Mouse (Mus musculus): Measurements from ENCODE around the gene Rtn4r.

Gene Rtn4r

DNA sequence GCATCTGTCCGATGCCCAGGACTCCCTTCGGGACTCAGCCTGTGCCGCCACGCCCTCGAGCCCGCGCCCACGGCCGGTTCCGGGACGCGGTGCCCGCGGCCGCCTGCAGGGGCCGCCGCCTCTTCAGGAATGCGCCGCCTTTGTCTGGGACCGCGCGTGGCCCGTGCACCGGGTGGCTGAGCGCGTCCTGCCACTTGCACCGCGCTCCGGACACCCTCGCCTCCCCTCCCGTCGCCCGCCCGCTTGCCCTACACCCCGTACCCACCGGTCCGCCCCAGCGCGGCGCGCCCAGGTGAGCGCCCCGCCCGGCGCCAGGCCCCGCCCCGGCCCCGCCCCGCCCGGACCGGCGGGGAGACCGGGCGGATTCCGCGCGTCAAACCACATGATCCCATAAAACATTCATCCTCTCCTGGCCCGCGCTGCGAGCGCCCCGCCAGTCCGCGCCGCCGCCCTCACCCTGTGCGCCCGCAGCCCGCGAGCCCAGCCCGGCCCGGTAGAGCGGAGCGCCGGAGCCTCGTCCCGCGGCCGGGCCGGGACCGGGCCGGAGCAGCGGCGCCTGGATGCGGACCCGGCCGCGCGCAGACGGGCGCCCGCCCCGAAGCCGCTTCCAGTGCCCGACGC lies at the start of gene Rtn4r:
Rtn4r (plus strand) TSS at position 402 of the 621 bp plus-strand sequence.
- DNase-seq (ENCODE audit: extremely low spot score, low read depth, low spot score), result no peak

DNA sequence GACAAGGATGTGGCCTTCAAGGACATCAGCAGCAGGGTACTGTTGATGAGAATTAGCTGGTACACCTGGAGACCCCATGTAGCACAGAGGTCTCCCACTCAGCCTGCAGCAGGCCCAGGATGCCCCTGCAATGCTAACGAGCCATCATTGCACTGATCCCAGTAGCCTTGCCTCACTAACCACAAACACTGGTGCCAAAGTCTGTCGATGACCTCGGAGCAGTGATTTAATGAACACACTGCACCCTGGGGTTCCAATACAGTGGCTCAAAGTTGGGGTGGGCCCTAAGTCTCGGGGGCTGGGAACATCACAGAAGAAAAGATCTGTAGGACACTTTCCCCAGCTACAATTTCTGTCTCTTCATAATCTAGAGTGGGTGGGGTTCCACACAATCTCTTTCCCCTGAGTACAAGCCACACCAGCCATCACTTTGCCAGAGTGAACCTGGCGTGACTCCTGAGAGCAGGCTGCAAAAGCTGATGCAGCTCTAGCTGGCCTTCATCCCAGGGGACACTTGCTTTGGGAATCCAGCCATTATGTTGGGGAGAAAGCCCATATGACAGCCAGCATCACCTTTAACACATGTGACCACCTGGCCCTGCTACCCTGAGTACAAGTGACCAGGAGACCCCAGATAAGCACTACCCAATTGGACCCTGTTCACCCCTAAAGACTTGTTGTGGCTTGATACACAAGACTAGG lies 49.0 kb upstream of the Rtn4r start:
- no peak for DNase-seq (ENCODE audit: extremely low spot score, low read depth, low spot score)

DNA sequence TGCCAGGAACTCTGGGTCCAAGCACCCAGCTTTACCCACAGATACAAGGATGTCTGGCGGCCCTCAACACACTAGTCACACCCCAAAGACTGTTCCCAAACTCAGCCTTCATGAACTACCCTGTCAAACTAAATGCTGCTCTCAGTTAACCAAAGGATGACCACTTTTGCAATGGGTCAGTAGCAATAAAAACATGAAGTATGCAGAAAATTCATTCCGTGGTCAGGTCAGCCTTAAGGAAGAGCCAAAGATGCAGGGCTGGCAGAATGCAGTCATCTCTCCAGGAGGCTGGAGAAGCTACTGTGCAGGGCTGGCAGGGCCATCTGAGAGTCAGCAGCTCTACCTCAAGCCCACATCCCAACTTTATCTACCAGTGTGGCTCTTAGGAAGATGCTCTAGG lies 48.1 kb upstream of the Rtn4r start:
- DNase-seq (ENCODE audit: extremely low spot score, low read depth, low spot score), result no peak

DNA sequence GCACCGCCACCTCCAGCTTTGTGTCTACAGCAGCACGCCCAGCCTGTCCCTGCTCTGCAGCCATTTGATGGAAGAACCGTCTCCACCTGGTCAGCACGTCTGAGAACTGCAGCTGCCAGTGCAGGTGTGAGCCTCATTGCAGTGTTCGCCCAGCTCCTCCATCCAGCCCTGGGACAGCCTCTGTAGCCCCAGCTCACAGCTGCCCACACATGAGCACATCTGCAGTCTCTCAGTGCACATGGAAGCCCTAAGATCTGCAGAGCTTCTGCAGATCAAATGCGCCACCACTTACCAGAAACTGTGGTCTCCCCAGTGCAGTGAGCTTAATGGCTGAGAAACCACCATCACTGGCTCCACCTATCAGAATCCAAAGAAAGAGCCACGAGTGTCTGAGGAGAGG lies 47.3 kb upstream of the Rtn4r start:
- DNase-seq (ENCODE audit: extremely low spot score, low read depth, low spot score), result no peak

DNA sequence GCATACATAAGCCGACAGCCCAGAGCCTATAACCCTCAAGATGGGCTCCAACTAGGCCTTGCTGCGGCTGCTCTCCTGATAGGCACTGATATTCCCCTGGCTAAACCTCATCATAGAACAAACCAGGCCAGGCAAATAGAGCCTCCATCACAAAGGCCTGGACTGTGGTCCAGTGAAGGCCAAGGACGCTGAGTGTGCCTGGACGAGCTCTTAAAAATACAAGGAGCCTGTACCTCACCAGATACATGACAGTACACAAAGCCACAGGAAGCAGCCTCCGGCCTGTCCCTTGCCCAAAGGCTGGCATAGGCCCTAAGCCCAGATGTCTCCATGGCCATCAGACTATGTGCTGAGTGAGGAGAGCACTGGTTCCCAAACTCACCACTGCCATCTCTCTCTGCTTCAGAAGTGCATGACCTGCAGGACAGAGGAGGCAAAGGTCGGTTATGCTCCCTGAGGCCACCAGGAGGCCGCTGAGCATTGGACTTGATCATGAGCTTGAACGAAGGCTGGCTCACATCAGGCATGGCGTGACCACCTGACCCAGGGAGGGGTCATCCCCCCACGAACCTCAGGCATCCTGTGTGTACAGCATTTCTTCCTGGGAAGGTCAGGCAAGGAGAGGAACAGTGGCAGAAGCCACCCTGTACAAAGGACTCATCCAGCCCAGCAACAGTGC lies 46.2 kb upstream of the Rtn4r start:
- no peak for DNase-seq (ENCODE audit: extremely low spot score, low read depth, low spot score)

DNA sequence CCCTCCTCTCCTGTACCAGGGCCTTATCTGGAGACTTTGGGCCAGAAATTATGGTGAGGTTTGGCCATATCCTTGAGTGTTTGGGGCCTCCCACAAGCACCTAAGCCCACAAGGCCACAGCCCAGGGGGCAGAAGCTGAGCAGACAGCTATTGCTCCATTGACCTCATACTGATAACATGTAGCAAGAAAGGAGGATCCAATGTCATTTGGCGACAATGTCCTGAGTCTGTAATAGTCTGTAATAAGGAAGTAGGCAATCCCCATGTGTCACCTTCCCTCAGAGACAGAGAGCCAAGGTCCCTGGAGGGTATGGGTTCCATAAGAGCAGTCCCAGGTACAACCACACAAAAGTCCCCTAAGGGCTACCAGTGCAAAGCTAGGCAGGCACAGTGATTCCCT lies 45.2 kb upstream of the Rtn4r start:
- DNase-seq (ENCODE audit: extremely low spot score, low read depth, low spot score), result no peak

DNA sequence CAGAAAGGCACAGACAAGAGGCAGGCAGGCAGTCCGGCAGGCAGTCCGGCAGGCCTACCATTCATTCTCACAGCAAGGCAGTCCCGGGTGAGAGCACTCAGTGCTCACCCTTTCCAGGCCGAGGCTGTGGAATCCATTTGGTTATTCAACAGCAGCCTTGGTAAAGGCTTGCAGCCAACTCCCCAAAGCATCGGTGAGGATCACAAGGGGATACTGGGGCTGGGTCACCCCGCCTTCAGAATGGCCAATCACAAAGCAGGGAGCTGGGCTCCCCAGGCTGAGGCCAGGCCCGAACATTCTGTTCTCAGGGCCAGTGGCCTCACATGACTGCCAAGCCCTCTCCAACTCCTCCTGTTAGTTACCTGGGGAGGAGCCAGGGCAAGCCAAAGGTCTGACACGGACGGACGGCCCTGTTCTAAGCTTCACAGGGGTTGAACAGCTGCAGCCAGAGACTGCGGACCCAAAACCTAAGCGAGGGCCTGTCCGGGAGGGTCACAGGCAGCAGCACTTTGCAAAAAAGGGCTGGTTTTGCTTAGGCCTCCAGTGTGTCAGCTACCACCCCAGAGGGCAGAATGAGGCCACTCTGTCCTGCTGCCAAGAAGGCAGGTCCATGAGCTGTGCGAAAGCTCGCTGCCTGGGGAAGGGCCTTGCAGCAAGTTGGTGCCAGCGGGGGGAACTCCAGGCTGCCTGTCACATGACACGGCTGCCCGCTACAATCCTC lies 44.1 kb upstream of the Rtn4r start:
- no peak for DNase-seq (ENCODE audit: extremely low spot score, low read depth, low spot score)

DNA sequence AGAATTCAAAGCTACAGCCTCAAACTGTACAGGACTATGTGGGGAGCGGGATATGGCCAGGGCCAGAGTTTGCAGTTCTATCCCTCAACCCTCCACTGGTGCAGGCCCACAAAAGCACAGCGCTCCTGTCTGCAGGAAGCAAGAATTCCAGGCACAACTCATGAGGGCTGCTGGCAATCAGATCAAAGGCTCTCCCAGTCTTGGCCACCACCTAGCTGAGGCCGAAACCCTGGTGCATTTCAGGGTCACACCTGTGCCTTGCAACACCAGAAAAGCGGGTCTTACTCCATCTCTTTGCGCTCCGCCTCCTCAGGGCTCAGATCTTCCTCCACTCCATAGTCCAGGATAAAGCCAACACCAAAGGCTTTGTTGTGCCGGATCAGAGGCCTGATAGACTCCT lies 43.2 kb upstream of the Rtn4r start:
- DNase-seq (ENCODE audit: extremely low spot score, low read depth, low spot score), result no peak

DNA sequence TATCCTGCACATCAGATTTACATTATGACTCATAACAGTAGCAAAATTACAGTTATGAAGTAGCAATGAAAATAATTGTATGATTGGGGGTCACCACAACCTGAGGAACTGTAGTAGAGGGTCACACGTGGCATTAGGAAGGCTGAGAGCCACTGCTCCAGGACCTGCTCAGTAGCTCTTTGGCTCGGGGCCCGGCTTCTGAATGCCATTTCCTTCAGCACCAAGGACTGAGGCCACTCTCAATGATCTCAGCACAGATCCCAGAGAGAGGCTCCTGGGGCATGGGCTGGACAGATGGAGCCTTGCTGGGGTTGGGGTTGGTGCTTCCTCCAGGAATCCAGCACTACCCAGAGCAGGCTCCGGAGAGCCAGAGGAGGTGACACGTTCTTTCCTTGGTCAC lies 40.3 kb upstream of the Rtn4r start:
- no peak for DNase-seq (ENCODE audit: extremely low spot score, low read depth, low spot score)

DNA sequence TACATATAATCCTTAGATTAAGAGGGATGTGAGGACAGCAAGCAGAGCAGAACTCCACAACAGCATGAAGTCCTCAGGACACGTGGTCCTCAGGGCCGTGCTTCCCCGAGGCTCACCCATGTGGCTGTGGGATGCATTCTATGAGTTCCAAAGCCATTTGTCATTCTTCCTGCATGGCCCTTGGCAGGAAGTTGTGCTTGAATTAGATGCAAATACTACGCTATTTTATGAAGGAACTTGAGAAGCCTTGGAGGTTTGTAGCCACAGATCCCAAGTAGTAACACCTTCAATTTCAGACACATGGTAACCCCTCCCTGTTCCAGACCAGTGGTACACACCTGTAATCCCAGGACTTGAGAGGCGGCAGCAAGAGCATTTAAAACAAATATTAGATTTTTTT lies 31.1 kb upstream of the Rtn4r start:
- DNase-seq (ENCODE audit: extremely low spot score, low read depth, low spot score), result no peak

DNA sequence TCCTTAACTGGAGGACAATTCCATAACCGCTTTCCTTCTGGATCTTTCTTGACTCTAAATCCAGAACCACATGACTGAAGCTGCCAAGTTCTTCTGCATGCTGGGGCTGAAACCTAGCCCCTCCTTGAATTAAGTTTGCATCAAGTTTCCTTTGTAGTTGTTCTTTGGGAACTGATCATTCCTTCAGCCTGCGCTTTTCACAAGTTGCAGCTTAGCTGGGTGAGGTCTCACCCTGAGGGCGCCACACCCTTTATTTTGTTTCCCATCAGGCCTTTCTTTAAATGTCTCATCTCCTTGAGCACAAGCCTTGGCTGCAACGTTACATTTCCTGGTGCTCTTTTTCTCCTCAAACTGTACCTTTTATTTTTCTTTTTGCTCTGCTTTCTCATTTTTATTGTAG lies 24.6 kb upstream of the Rtn4r start:
- no peak for DNase-seq (ENCODE audit: extremely low spot score, low read depth, low spot score)

DNA sequence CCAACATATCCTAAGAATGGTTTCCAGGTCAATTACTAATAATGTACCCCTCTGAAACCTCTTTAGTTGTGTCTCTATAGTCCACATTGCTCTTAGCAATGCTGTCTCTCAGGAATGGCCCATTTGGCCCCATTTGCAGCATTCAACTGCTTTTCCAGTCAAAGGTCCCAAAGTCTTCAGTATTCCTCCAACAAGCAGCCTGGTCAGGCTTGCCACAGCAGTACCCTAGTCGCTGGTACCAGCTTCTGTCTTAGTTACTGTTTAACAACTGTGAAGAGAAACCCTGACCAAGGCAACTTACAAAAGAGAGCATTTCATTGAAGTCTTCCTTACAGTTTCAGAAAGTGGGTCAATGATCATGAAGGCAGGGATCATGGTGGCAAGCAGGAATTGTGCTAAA lies 24.1 kb upstream of the Rtn4r start:
- no peak for DNase-seq (ENCODE audit: extremely low spot score, low read depth, low spot score)

DNA sequence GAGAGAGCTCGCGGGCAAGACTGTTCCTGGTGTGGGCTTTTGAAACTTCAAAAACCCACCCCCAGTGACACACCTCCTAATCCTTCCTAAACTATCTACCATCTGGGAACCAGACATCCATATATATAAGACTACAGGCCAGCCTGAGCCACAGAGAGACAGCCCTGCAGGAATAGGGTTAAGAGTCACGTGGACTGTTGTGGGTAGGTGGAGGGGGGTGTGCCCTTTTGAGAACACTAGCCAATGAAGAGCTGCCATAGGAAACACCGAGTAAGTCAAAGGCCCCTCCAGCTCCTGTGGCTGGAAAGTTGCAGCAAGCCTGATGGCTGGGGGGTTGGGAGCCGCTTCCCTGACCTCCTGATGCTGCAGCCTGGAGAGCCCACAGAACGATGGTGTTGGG lies 23.6 kb upstream of the Rtn4r start:
- no peak for DNase-seq (ENCODE audit: extremely low spot score, low read depth, low spot score)

DNA sequence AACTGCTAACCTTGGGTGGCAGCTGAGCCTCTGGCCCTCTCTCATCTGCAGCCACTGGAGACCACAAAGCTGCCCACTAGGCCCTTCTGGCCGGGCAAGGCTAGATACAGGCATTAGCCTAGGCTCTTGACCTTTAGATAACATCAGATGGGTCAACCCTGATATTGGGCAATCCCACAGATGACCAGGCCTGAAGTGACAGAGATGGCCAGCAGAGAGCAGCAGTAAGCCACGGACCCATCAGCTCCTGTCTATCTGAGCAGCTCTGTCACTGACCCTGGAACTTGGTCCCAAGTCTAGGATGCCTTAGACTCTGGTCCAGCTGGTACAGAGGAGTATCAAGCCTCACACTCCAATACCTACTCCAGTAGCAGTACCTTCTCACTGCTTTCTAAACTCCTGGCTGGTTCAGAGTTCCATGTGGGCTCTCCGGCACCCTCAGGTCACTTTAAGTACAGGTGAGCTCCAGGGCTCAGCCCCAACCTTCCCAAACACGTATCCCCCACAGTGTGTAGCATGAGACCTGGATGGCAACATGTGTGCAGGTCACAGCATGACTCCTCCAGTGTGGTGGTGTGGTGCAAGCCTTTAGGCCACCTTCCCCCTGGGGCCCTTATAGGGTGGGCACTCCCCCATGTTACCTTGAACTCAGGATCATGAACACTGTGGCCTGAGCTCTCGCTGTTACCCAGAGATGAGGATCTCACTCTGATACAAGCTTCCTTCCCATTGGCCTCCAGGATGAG lies 19.0 kb upstream of the Rtn4r start:
- DNase-seq (ENCODE audit: extremely low spot score, low read depth, low spot score), result no peak

DNA sequence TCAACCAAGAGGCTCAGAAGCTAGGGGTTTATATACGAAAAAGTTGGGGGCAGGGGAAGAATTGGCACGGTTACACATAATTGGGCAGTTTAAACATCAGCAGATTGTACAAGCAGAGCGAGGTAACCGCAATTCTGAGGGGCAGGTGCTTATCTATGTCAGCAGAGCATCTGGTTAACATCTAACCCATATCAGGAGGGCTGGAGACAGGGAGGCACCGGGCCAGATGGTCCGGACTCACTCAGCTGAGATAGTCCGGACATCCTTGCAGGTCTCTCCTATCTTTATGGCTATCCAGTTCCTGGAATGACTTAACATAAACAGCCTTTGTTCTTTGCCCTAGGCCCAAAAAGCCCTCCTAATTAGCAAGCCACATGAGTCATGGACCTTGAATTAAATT lies 16.4 kb upstream of the Rtn4r start:
- no peak for DNase-seq (ENCODE audit: extremely low spot score, low read depth, low spot score)

DNA sequence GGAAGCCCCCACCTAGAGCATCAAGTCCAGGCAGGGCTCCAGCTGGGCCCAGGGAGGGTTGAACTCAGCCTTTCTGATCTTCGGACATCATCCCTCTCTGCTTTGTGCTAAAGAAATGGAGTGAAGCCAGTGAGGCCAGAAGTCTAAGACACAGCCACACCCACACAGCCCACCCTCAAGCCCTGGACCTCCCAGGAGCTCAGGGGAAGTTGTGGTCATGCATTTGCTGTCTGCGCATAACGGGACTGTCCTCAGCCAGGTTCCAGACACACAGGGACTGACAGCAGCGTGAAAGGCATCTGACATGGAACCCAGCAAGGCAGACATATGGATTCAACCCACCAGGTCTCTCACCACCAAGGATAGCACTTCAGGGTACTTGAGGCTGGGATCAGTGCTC lies 11.0 kb upstream of the Rtn4r start:
- no peak for DNase-seq (ENCODE audit: extremely low spot score, low read depth, low spot score)

DNA sequence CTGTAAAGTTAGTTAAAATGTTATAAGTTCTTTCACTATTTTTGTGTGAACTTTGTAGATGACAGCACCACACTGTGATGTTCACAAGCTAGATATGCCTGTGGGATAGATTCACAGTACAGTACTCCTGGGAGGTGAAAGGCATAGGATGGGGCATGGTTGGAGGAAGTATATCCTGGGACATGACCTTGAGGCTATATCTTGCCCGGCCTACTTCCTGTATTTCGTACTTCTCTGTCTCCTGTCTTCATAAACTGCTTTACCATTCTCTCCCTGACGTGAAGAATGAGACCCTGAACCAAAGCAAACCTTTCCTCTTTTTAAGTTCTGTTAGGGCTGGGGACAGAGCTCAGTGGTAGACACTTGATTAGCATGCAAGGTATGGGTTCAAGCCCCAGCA lies 9.2 kb upstream of the Rtn4r start:
- DNase-seq (ENCODE audit: extremely low spot score, low read depth, low spot score), result no peak

DNA sequence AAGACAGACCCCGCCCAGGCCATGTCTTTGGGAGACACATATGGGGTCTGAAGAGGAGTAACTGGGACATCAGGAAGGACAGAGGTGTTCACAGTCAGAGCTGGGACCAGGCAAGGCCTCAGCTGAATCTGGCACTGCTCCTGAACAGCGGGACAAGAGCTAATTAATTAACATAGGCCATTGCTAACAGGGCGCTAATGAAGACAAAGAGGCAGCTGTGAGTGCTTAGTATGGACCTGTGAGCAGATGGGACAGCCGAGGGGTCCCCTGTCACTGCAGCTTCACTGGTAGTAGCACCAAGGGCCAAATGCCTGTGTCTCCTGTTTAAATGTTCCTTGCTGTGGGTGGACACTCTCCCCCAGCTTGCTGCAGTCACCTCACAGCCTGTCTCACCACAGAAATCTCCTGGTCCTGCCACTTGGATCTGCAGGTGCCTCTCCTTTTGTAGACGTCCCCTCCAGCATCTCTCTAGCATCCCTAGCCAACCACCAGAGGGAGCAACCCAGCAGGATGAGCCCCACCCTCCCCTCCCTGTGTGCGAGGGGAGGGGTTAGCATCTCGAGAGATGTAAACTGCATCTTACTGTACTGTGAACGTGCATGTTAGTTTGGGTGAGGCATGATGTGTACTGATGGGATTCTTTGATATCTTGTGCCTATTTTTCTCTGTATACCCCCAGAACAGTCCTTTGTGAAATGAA lies 8.3 kb upstream of the Rtn4r start:
- DNase-seq (ENCODE audit: extremely low spot score, low read depth, low spot score), result no peak

DNA sequence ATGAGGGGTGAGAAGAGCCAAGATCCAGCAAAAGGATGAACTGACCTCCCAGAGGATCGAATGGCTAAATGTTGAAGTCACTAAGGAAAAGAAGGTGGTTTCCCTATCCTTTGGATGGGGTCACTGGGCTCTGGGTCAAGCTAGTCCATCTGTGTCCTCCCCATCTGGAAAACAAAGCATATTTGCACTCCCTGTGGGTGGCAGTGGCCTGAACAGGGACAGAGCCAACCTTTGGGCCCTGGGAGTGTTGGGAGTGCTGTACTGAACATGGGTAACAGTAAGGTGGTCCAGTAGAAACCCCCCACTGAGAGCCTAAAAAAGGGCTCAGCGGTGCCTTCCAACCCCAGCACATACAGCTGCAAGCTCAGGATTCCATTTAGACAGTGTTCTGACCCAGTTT lies 4.7 kb upstream of the Rtn4r start:
- DNase-seq (ENCODE audit: extremely low spot score, low read depth, low spot score), result no peak

DNA sequence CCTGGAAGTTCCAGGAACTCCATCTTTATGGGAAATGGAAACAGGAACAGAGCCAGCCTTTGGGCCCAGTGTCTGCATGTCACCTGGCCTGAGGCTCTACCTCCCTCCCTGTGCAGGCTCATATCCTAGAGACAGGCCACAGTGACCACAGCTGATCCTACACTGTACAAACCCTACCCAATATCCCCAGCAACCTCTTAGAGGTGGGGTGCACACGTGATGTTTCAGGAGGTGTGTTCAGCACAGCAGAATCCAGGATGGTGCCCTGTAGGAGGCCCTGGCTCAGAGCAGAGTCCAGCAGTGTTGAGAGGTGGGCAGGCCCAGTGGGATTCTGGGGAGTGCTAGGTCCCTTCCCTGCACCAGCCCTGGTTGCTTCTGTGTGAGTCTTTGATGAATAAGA lies 4.0 kb upstream of the Rtn4r start:
- no peak for DNase-seq (ENCODE audit: extremely low spot score, low read depth, low spot score)

DNA sequence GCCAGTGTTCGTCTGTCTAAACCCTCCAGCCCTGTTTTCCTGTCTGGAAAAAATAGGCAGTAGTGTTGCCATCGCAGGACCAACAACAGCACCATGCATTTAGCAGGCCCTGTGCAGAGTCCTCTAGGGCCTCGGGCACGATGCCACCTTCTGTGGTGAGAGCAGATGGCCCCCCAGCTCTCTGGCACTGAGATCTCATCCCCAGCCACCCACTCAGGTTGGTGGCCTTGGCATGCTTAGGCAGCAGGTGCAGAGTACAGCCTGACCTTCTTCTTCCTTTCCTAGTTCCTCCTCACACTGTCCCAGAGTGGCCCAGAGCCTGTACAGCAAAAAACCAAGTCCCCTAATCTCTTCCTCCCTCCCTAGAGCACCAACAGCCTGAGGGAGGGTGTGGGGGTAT lies 3.4 kb upstream of the Rtn4r start:
- DNase-seq (ENCODE audit: extremely low spot score, low read depth, low spot score), result no peak

All from hindlimb bud, embryonic 11.5 days (tissue).